Mouse (Mus musculus): ENCODE results near the gene Znrf1.

DNA sequence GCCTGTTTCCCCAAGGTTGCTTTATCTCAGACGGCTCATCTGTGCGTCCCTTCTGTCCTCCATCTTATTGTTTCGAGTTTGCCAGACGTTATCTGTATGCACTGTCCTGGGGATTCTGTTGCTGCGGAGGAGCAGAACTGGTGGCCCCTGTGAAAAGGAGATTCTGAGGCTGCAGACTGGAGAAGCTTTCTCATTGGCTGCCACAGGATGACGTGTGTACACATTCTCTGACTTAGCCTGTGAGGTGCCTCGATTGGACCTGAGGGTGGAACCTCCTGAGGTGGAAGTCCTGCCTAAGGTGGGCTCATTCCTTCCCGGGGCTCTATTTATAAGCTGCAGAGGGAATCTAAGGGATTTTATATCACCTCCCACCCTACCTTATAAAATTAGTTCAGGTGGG lies 37.7 kb downstream of the Znrf1 start:
- no peak for TF ChIP-seq CTCF (IDR thresholded peaks at IDR 0.05; ENCODE audit: extremely low read depth, insufficient read depth, insufficient read length, insufficient replicate concordance)
- no peak for TF ChIP-seq POLR2A (IDR thresholded peaks at IDR 0.05; ENCODE audit: low read depth, low read length)
